Mouse (Mus musculus) Patski (cell line): ENCODE measurements around the gene Foxs1. TPM values are rescaled to one million over a fixed set of nuclear protein-coding genes. Genes with fewer than 3 reads are reported as not detected.
A peak's percentile ranks its signal among the peaks of the same experiment; 100 is the strongest.

Source experiments
- ATAC-seq: fragments of 100-300 bp; one replicate; pipeline ENCODE4 v1.8.0; 2021
- CTCF ChIA-PET: fragments of 350-600 bp; sonication (Branson Sonifier 250); formaldehyde crosslinking; loops from one replicate; lab custom pipeline; 2022; ENCODE audit warnings: inconsistent platforms; lab: Charles Lee
- POLR2A ChIA-PET: fragments of 350-600 bp; sonication (Branson Sonifier 250); formaldehyde crosslinking; loops from one replicate; lab custom pipeline; 2022; ENCODE audit warnings: antibody characterized with exemption, inconsistent platforms; lab: Charles Lee
- DNase-seq: peaks from one replicate; pipeline ENCODE4 v3.0.0-alpha.2; 2011; ENCODE audit warnings: low read depth, low spot score
- H3K27me3 ChIP-seq: fragments of 371-371 bp; one replicate; pipeline ENCODE4 v1.5.1; 2021
- CTCF ChIP-seq: fragments of 100-300 bp; IDR thresholded peaks from one replicate; pipeline ENCODE4 v1.5.1; 2021
- in situ Hi-C: fragments of 300-500 bp; cut with MboI; formaldehyde crosslinking; loops from 3 replicates; pipeline ENCODE4 v1.11.1; 2018; ENCODE audit warnings: low pct_unique_long_range_greater_than_20kb, mixed read lengths
- polyA plus RNA-seq: library from polyadenylated mRNA; unstranded; gene quantifications from one replicate; pipeline ENCODE4 v1.2.3, GENCODE M21; 2021

The Foxs1 gene
- polyA plus RNA-seq, 1 experiment from 2014 or later = 0.04 TPM

- no peak for TF ChIP-seq CTCF
- H3K27me3 ChIP-seq = no peaks in the 10 kb centered on the region
- DNase-seq (no peak), ATAC-seq (no peak)
- ChIA-PET CTCF (interaction anchor here (1.0 to 2.4 kb wide), 9 partner anchors 9 to 232 kb away, joined by 3 to 10 read pairs (median 4); partner anchors contain the start of gene Pdrg1), POLR2A (no interaction called here)
- in situ Hi-C loops = loop anchor here (5.0 to 25.0 kb wide), 3 partner anchors 97 to 1003 kb away; partner anchors contain the start of gene Angpt4
These were observed 17.6 kb downstream of the Foxs1 start for GRCm38 (mm10) chr2:152915453-152915852.

GRCm38 (mm10) chr2:152914310-152915120, 18.5 kb downstream of the Foxs1 start:
- ChIA-PET POLR2A (interaction anchor here (0.6 kb wide), 1 partner anchor 10 kb away, joined by 3 read pairs; no protein-coding TSS in a partner anchor), CTCF (interaction anchor here (0.8 to 2.4 kb wide), 9 partner anchors 10 to 232 kb away, joined by 3 to 10 read pairs (median 4); partner anchors contain the start of gene Pdrg1)
- no peaks in the 10 kb centered on the region for H3K27me3 ChIP-seq
- ATAC-seq (peak; percentile 56), DNase-seq (no peak)
- in situ Hi-C loops = loop anchor here (5.0 to 25.0 kb wide), 3 partner anchors 98 to 1002 kb away; partner anchors contain the start of gene Angpt4
- TF ChIP-seq CTCF = no peak

- CTCF ChIA-PET = interaction anchor here (1.3 kb wide), 1 partner anchor 26 kb away, joined by 3 read pairs; no protein-coding TSS in a partner anchor
- no peak for ATAC-seq
- H3K27me3 ChIP-seq = no peaks in the 10 kb centered on the region
- in situ Hi-C loops = loop anchor here (25.0 kb wide), 1 partner anchor 1001 kb away; the partner anchor contains the start of gene Angpt4
- no peak for DNase-seq
- POLR2A ChIA-PET = interaction anchor here (0.6 kb wide), 1 partner anchor 304 kb away, joined by 4 read pairs; no protein-coding TSS in a partner anchor
- no peak for TF ChIP-seq CTCF
These were observed 19.5 kb downstream of the Foxs1 start for GRCm38 (mm10) chr2:152913471-152913870.

GRCm38 (mm10) chr2:152911432-152911831, 21.6 kb downstream of the Foxs1 start:
- POLR2A ChIA-PET = no interaction called here
- TF ChIP-seq CTCF = no peak
- ATAC-seq (no peak), DNase-seq (no peak)
- H3K27me3 ChIP-seq = no peaks in the 10 kb centered on the region
- in situ Hi-C loops = loop anchor here (25.0 kb wide), 1 partner anchor 999 kb away; the partner anchor contains the start of gene Angpt4
- CTCF ChIA-PET = interaction anchor here (0.5 kb wide), 1 partner anchor 170 kb away, joined by 3 read pairs; no protein-coding TSS in a partner anchor

GRCm38 (mm10) chr2:152911031-152911430, 22.0 kb downstream of the Foxs1 start, which contains the start of gene Mylk2:
TSS of gene Mylk2 (plus strand) at chr2:152911352.
- ChIA-PET POLR2A (no interaction called here), CTCF (interaction anchor here (1.1 kb wide), 1 partner anchor 22 kb away, joined by 3 read pairs; the partner anchor contains the start of gene Foxs1)
- ATAC-seq (no peak), DNase-seq (no peak)
- in situ Hi-C loops = loop anchor here (25.0 kb wide), 1 partner anchor 999 kb away; the partner anchor contains the start of gene Angpt4
- H3K27me3 ChIP-seq = no peaks in the 10 kb centered on the region
- no peak for TF ChIP-seq CTCF

DNA sequence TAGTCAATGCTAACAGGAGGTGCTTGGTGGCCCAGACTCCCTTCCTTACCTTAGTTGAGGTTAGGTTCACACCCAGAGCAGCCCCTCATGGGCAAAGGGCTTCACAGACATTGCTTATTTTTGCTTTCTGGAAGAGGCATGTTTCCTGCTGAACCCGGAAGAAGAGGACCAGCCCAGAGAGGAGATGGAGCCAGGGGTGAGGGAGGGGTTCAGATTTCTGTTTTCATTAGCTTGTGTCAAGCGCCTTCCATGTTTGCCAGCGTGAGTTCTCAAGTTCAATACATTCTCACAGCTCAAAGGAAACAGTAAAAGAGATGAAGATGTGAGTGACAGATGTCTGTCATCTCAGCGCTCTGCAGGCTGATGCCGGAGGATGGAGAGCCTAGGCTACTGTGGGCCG, 23.2 kb downstream of the Foxs1 start:
- ChIA-PET CTCF (interaction anchor here (1.1 kb wide), 1 partner anchor 24 kb away, joined by 3 read pairs; the partner anchor contains the start of gene Foxs1), POLR2A (no interaction called here)
- TF ChIP-seq CTCF = no peak
- no peak for ATAC-seq
- no peaks in the 10 kb centered on the region for H3K27me3 ChIP-seq
- in situ Hi-C loops = loop anchor here (5.0 to 25.0 kb wide), 2 partner anchors 173 to 998 kb away; partner anchors contain the start of genes Angpt4 and Id1
- no peak for DNase-seq

GRCm38 (mm10) chr2:152907114-152907943, 25.7 kb downstream of the Foxs1 start:
- in situ Hi-C loops = loop anchor here (5.0 to 25.0 kb wide), 2 partner anchors 170 to 995 kb away; partner anchors contain the start of genes Angpt4 and Id1
- TF ChIP-seq CTCF = no peak
- no peak for DNase-seq
- H3K27me3 ChIP-seq = no peaks in the 10 kb centered on the region
- peak; percentile 25 for ATAC-seq
- ChIA-PET CTCF (interaction anchor here (1.7 kb wide), 1 partner anchor 44 kb away, joined by 3 read pairs; no protein-coding TSS in a partner anchor), POLR2A (interaction anchor here (0.6 to 0.8 kb wide), 3 partner anchors 21 to 435 kb away, joined by 3 read pairs; no protein-coding TSS in a partner anchor)

- in situ Hi-C loops = loop anchor here (5.0 to 25.0 kb wide), 2 partner anchors 169 to 994 kb away; partner anchors contain the start of genes Angpt4 and Id1
- H3K27me3 ChIP-seq = no peaks in the 10 kb centered on the region
- DNase-seq = no peak
- peak; percentile 0 for ATAC-seq
- TF ChIP-seq CTCF = no peak
- ChIA-PET CTCF (interaction anchor here (1.7 kb wide), 1 partner anchor 43 kb away, joined by 3 read pairs; no protein-coding TSS in a partner anchor), POLR2A (interaction anchor here (0.7 kb wide), 1 partner anchor 20 kb away, joined by 3 read pairs; no protein-coding TSS in a partner anchor)
These were observed 26.6 kb downstream of the Foxs1 start for GRCm38 (mm10) chr2:152906274-152907037.
